Mouse (Mus musculus): ENCODE data around the gene Gm20403.

GRCm38 (mm10) chr12:55023284-55023683 lies 37.0 kb upstream of the Gm20403 start:
- no peak for TF ChIP-seq CTCF (IDR thresholded peaks at IDR 0.05; ENCODE audit: insufficient read depth, low read length)
- TF ChIP-seq POLR2A (IDR thresholded peaks at IDR 0.05; ENCODE audit: borderline replicate concordance, extremely low read depth, low read depth, low read length), result no peak

All from lung, adult 2 months (tissue).